Mouse (Mus musculus): ENCODE measurements at regions not wholly inside any gene's neighbourhood (a gene's known extent, or its start where the extent isn't known, plus 50 kb on each side); places are given as distances from the start of the nearest gene placed in this dataset.

DNA sequence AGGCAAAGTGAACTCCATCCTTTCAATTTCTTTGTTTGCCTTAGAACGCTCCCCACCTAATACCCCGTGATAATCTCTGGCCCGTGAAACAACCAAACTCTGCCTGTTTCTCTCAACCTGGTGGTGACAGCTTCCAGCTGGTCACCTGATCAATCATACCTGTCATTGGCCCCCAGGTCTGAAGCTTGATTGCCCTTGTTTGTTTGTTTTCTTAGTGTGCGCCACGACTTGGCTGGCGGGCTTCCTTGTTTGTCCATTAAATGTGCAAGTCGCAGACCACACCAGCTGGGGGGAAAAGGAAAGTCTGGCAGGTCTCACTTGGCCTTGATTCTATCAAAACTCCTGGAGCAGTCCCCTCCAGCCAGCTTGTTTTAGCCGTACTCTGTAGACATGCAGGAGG is 666.1 kb downstream of the Kcnj2 start:
- DNase-seq: no peak

DNA sequence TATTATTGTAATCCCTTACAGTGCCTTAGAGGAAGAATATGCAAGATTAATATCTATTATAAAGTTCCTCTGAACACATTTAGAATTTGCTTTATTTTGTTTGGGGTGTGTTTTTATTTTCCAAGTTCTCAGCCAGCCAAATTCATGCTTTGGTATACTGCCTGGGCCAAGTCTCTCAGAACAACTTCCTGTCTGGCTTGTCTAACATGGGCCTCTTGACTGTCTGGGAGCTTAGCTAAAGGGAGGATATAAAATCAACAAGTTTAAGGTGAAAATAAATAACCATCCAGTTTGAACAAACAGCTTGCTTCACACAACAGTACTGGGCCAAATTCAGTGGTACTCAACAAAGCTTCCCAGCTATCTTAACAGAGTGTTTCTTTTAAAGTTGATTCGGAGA is 669.5 kb downstream of the Kcnj2 start:
- no peak for DNase-seq

DNA sequence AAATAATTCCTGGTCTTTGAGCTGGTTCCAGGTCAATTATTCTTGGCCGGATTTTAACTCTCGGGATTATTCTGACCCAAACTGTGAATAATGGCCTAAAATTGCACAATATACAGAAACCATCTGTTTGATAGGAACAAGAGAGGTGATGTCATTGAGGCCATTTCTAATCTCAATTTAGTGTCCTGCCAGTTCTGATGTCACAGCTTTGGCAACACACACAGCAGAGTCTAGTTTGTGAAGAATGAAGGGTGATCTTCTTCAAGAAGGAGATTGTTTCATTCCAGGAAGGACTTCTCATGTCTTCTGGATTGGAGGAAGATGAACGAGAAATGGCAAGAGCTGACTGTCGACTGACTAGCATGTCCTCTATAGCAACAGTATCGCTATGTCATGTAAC is 670.0 kb downstream of the Kcnj2 start:
- no peak for DNase-seq

DNA sequence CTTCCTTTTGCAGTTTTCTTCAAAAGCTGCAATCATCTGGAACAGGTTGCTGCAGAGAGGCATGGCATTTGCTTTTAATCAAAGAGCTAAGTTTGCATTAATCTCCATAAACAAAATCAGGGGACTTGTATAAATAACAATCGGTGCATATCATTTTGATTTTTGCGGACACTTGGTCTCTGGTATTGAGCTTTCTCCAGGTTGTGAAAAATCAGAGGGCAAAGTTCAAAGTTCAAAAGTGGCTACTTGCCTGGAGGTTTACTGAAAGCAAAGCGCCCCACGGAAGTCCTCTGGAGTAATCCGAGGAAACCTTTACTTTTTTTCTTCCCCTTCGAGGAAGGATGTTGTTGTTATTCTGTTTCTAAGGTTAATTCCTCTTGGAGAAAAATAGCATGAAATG is 677.4 kb downstream of the Kcnj2 start:
- no peak for DNase-seq

DNA sequence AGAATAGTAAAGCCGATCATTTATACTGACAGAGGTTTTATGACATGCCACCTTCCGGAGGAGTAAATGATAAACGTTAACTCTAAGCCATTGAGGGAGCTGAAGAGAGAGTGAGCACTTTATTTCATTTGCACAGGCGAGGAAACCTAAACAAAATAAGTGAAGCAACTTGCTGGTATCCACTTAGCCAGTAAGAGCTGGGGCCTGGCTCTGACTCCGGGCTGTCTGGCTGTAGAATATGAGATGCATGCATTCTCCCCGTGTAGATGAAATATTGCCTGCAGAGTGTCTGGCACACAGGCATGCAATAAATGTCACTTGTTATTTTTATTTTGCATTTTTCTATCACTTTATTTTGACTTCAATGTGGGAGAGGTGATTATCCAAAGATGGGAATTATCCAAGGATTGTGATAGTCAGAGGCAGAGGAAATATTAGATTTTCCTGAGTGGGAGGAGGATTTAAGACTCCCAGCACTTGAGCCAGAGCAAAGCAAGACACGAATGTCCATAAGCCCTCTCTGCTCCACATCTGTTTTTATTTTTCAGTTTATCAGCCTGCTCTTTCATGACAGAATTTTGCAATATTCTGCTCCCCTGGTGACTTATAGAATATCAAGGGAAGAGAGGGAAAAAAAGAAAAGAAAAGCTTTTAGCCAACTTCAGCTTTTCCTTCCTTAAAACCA is 681.4 kb downstream of the Kcnj2 start:
- no peak for DNase-seq

DNA sequence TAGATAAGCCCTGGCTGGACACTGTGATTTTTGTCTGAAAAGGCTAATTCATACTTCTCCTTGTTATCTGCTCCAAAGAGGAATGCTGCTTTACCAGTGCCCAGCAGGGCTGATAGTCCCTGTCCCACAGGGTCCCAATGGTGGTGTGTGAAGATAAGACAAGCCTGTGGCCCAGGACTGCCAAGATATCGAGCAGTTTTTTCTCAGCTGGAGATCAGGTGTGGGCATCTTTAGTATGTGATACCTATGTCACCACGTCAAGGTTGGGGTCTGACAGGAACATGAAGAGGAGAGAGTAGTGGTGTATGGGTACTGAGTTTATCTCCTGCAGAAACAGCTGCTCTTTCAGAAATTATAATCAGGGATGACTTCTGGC is 682.0 kb downstream of the Kcnj2 start:
- DNase-seq: no peak

DNA sequence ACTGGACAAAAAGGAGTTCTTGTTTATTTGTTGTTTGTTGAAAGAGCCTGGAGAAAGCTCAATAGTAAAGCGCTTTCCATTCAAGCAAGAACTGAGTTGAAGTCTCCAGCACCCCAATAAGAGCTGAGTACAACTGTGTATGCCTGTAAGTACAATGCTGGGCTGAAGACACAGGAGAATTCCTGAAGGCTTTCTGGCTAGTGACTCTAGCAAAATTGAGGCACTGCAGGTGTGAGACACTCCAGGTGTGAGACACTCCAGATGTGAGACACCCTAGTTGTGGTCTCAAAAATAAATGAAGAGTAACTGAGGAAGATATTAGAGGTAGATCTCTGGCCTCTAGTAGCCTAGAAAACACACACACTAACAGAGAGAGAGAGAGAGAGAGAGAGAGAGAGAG is 682.5 kb downstream of the Kcnj2 start:
- no peak for DNase-seq

DNA sequence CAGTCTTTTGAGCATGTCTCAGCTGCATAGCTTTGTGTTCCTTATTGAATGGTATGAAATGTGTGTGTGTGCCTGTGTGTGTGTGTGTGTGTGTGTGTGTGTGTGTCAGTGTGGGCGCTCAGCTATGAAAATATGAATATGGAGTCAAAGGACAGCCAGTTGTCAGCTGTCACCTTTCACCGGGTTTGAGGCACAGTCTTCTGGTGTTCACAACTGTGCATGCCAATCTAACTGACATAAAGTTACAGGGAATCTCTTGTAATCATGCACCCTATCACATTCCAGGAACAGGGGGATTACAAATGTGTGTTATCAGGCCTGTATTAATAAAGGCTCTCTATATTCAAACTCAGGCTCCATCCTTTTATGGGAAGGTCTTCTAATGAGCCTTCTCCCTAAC is 688.8 kb downstream of the Kcnj2 start:
- DNase-seq: no peak

DNA sequence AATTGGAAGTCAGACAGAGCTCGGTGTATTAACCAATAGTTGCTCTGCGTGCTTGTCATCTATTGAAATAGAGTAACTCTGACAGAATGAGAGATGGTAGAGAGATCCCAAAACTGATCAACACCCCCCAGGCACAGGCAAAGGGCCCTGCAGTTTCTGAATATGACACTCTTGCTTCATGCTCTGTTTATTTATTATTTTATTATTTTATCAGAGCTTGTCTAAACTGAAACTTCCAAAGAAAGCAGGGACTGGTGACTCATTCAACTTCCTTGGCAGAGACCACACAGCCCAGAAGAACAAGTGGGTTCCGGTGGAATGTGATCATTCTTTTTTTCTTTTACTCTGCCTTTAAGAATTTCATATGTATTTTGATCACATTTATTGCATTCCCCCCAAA is 697.1 kb downstream of the Kcnj2 start:
- no peak for DNase-seq

DNA sequence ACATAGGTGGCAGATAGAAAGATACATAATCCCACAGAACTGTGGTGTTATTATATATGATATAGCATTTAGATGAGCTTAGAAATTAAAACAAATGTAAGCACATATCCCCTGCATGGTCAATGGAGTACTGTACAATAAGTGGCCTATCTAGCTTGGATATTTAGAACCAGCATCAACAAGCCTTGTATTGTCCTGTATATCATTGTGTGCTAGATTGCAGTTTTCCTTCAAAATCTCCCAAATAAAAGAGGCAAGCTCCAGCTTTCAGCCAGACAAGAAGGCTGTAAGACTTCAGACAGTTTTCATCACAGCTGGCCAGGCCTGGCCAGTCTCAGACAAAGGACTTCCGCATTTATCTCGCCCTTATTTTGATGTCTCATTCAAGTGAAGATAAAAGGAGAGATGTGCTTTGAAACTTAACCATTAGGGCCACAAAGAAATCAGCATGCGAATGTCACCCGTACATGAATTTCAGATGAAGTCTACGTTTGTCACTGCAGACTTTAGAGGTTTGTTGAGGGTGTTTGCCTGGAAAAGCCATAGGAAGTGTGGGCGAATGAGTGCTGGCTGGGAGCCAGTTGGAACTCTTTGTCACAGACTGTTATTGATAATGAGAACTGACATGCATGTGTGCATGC is 700.5 kb downstream of the Kcnj2 start:
- no peak for DNase-seq

DNA sequence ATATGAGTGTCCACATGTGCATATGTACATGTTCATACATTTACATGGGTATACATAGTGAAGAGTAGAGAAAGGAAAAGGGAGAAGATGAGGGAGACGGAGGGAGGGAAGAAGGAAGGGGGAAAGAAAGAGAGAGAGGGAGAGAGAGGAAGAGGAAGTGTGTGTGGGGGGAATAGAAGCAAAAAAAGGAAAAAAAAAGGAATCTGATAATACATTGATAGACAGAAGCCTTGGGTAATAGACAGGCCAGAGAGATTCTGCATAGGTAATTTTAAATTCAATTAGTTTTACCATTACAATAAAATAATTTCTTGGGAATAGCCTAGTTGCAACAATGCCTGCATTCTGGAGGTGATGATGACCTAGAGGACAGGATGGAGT is 701.0 kb downstream of the Kcnj2 start:
- DNase-seq: no peak

DNA sequence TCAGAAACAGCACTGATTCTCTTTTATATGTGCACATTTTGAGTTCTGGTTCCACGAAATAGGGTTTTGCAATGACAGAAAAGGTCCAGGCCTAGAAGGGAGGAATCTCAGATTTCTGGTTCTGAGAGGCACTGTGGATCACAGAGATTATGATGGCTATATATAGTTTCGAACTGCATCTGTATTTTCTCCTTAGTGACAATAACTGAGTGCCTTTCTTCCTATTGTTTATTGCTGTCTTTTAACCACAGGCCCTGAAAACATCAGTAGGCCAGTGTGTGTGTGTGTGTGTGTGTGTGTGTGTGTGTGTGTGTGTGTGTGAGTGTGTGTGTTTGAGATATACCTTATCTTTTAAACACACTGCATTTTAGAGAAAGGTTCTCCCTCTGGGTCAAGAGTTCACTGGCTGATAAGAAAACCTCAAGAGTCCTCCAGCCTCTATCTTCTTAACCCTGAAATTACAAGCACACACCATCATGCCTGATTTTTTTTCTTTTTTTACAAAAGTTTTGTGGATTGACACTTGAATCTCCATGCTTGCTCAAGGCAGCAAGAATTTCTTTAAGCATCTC is 708.2 kb downstream of the Kcnj2 start:
- no peak for DNase-seq

DNA sequence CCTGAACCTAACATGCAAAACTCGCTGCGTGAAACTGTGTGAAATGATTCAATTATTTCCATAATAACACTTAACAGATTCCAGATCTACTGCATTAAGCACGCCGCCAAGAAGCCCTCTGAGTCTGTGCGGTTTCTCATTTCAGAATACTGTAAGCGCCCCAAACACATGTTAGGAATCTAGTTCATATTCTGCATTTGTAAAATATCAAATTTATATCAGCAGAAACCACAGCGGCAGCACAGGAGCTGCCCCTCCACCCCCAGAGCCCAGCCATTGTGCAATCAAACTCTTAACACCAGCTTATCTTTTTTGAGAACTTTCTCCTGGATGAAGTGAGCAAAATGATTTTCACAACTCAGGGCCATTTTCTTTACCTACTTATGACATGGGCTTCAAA is 715.4 kb downstream of the Kcnj2 start:
- DNase-seq: no peak

DNA sequence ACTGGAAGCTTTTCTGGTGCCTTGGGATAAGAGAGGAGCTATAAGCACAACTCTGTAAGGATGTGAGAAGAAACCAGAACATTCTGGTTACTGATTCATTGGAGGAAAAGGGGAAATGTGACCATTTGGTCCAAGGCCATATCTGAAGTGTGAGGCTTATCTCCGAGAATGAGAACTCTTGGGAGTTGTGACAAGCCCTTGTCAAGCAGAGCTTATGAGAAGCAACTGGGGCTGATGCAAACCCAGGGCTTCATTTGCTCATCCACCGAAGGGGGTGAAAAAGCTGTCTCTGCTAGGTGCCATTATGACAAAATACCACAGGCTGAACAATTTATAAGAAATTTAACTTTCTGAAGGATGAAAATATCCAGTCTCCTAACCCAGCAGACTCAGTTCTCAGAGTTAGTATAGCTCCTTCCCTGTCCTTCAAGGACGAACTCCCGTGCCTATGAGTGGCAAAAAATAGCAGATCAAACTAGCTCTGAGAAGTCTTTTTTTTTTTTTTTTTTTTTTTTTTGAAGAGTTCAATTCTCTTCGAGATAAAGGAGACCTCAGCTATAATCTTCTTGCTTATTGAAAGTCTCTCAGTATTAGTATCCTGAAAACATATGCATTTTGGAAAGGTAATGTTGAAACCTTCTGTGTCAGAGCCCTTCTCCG is 725.4 kb downstream of the Kcnj2 start:
- no peak for DNase-seq

DNA sequence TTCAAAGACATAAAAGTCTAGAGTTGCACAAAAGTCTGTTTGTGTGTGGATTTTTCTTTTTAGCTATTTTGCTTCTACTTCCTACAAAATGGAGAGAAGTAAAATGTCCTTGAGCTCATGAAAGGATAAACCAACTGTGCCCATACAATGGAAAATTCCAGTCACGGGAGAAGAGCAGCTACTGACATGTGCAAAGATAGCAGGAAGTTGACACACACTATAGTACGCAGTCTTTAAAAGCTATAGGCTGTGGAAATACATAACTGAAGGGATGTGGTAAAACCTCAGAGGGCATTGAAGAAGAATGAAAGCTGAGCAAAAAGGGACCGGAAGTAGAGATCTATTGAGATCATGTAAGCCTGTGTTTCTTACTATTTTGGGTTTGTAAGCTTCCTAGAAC is 735.1 kb downstream of the Kcnj2 start:
- no peak for DNase-seq

DNA sequence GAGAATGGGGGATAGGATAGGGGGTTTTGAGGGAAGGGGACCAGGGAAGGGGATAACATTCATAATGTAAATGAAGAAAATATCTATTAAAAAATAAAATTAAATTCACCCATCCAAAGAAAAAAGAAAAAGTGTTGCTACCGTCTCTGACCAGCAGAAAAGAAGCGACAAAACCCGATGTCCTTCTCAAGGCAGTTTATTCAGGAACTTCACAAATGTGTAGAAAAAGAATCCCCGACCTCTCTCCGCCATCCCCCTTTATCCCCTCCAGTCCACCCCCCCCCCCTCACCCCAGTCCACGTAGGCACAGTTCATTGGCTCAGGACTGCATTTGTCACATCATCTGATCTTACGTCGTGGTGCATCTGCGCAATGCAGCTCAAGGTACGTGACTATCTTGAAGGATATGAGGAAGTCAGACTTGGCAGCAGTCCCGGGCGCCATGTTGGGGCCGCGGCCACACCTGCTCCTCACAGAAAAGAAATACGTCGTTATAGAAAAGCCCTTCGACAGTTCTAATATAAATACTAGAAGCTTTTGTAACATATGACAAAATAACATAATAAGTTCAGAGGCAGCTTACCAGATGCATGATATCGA is 750.3 kb downstream of the Kcnj2 start:
- no peak for DNase-seq

DNA sequence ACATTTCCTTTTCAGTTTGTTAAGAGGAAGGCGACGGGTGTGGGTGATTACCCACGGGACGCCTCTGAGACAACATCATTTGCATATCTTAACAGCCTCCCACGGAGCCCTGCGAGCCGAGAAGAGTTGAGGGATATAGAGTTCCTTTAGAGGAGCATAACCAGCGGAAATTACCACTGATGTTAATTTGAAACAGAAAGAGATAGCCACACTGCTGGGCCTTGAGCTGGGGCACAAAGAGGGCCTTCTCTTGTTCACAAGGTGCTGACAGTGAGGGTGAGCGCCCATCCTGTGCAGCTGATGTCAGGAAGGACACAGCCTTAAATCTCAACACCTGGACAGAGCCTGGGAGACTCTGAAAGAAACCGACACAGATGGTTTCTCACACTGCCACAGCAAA is 752.2 kb downstream of the Kcnj2 start:
- DNase-seq: no peak

DNA sequence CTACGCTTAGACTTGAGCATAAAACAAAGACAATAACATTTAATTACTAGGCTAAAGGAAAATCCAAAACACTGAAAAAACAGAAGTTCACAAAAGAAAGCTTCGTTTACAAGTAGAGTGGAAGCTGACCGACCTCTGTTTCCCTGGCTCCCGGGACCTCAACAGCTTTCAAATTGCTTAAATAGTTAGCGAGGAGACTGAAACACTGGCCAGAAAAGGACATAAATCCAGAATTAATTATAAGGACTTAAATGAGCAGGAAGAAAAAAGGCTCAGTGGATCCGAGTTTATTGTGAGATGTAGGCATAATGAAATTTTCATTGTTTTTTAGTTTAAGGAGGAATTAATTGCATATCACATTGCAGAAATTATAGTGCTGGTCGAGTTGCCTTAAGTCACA is 754.4 kb downstream of the Kcnj2 start:
- no peak for DNase-seq

DNA sequence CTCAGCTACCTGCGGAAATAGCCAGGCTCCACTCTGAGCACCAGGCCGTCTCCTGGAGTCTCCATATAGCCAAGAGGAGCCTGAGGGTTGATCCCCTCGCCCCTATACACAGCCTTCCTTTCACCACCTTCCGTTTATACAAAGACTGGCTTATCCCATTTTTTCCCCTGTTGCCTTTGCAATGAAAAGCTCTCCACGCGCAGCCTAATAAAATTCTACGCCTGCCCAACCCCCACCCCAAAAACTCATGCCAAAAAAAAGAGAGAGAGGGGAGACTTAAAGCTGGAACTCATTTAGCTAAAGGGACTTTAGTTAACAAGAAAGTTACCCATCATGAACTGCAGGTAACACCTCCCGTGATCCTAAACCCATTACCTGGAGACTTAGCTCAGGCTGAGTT is 762.5 kb downstream of the Kcnj2 start:
- DNase-seq: no peak

DNA sequence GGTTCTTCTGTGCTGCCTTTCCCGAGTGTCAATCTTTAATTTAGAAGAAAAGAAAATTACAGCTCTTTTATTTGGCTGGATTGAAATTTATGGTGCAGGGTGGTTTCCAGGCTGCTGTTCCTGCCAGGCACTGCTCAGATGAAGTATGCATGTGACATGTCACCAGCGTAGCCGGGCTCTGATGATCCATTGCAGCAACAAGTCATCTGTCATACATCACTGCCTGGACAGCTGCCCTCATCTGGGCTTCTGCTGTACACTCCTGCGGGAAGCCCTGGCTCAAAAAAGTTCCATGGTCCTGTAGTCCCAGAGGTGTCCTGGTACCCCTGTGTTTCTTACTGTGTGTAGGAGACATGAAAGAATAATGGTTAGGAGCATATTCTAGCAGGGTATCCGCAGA is 773.0 kb downstream of the Kcnj2 start:
- no peak for DNase-seq

DNA sequence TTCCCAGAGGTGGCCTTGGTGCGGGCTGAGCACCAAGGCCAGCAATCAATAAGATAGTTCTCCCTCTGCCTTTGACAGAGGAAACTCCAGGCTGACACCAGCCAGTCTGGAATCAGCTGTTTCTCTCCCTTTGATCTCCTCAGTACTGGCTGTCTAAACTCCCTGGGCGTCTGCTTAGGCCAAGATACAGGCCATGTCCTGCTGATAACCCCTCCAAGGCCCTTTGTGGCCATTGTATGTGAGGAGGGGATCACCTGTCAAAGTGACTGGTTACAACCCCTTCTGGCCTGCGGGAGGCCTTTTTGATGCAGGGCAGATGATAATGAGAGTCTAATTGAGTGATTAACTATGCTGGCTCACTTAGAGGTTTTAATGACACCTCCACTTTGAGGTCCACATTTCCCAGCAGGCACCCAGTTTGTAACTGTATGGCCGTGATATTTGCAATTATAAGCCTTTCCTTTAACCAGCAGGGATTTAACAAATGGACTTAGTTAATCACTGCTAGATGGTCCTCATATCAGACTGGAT is 777.8 kb downstream of the Kcnj2 start:
- no peak for DNase-seq

DNA sequence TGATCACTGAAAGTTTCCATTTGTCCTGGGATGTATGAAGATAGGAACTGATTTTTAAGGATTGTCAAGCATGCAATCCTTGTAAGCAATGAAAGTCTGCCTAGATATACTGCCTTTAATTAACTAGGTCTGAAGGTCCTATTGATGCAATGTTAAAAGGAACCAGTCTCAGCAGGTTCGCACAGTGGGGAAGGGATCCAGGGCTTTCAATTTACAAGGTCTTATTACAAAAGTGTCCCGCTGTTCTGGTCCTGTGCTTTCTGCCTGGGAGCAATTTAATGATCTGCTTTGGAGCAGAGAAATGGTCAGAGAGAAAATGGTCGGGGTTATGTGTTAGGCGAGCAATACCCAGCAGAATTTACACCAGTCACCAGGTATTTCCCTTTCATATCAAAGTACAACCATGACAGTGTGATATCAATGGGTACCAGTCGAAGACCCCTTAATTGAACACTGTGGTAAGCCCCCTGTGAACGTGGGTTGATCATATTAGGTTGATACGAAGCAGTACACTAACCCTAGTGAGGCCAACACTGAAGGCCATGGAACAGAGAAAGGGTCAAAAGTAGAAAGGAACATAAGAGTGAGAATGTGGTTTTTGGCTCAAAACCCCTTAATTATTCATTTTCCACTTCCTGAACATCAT is 778.5 kb downstream of the Kcnj2 start:
- no peak for DNase-seq

DNA sequence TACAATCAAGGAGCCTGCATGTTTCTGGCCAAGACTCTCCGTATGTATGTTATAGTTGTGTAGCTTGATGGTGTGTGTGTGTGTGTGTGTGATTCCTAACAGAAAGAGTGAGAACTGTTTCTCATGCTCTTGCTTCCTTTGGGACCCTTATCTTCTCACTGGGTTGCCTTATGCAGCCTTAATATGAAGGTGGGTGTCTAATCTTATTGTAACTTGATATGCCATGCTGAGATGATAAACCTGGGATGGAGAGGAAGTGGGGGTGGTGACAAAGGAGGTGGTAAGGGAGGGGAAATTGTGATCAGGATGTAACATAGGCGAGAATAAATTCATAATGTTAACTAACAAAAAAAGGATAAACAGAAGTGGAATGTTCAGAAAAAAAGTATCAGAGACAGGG is 791.3 kb downstream of the Kcnj2 start:
- no peak for DNase-seq
